Mouse (Mus musculus): ENCODE results near the gene Slc2a13.

Slc2a13 gene

GRCm38 (mm10) chr15:91495014-91495413, 78.0 kb downstream of the Slc2a13 start:
- no peak for DNase-seq

GRCm38 (mm10) chr15:91479924-91480615, 93.0 kb downstream of the Slc2a13 start:
- DNase-seq: no peak

GRCm38 (mm10) chr15:91477766-91478165, 95.3 kb downstream of the Slc2a13 start:
- DNase-seq: peak; percentile 62 to 66

- DNase-seq: no peak
These were observed 99.2 kb downstream of the Slc2a13 start for GRCm38 (mm10) chr15:91473690-91474409.

GRCm38 (mm10) chr15:91465331-91465730, 107.7 kb downstream of the Slc2a13 start:
- no peak for DNase-seq

- no peak for DNase-seq
These were observed 109.1 kb downstream of the Slc2a13 start for GRCm38 (mm10) chr15:91463857-91464435.

GRCm38 (mm10) chr15:91463026-91463661, 109.9 kb downstream of the Slc2a13 start:
- no peak for DNase-seq

GRCm38 (mm10) chr15:91461940-91462339, 111.1 kb downstream of the Slc2a13 start:
- peak in 1 of 2 experiments; percentile 6 for DNase-seq

GRCm38 (mm10) chr15:91457202-91457601, 115.9 kb downstream of the Slc2a13 start:
- DNase-seq: peak in 1 of 2 experiments; percentile 8

GRCm38 (mm10) chr15:91445399-91445798, 127.7 kb downstream of the Slc2a13 start:
- DNase-seq: peak in 1 of 2 experiments; percentile 5

- DNase-seq: no peak
These were observed 129.6 kb downstream of the Slc2a13 start for GRCm38 (mm10) chr15:91443449-91443848.

- DNase-seq: no peak
These were observed 133.2 kb downstream of the Slc2a13 start for GRCm38 (mm10) chr15:91439883-91440282.

GRCm38 (mm10) chr15:91425426-91425825, 147.6 kb downstream of the Slc2a13 start:
- no peak for DNase-seq

- DNase-seq: no peak
These were observed 166.1 kb downstream of the Slc2a13 start for GRCm38 (mm10) chr15:91406979-91407378.

- no peak for DNase-seq
These were observed 177.9 kb downstream of the Slc2a13 start for GRCm38 (mm10) chr15:91395165-91395564.

- DNase-seq: no peak
These were observed 189.4 kb downstream of the Slc2a13 start for GRCm38 (mm10) chr15:91383694-91384093.

- DNase-seq: no peak
These were observed 190.5 kb downstream of the Slc2a13 start for GRCm38 (mm10) chr15:91382606-91383005.

GRCm38 (mm10) chr15:91381864-91382263, 191.2 kb downstream of the Slc2a13 start:
- no peak for DNase-seq

- DNase-seq: no peak
These were observed 194.2 kb downstream of the Slc2a13 start for GRCm38 (mm10) chr15:91378751-91379325.

GRCm38 (mm10) chr15:91377568-91377967, 195.5 kb downstream of the Slc2a13 start:
- DNase-seq: no peak

GRCm38 (mm10) chr15:91377105-91377504, 196.0 kb downstream of the Slc2a13 start:
- no peak for DNase-seq

GRCm38 (mm10) chr15:91374441-91374840, 198.6 kb downstream of the Slc2a13 start:
- no peak for DNase-seq

- DNase-seq: peak; percentile 71 to 79
These were observed 199.9 kb downstream of the Slc2a13 start for GRCm38 (mm10) chr15:91373203-91373584.
